Mouse (Mus musculus): ENCODE measurements around the gene Acsm2. TPM values are rescaled to one million over a fixed set of nuclear protein-coding genes. Genes with fewer than 3 reads are reported as not detected.
"Not testable (repeated sequence)": the region's sequence is repeated elsewhere in the genome, so short reads cannot be mapped to it uniquely, and the experiment has no call there.

Acsm2 gene
- polyA plus RNA-seq, 1 experiment = 980 TPM

DNA sequence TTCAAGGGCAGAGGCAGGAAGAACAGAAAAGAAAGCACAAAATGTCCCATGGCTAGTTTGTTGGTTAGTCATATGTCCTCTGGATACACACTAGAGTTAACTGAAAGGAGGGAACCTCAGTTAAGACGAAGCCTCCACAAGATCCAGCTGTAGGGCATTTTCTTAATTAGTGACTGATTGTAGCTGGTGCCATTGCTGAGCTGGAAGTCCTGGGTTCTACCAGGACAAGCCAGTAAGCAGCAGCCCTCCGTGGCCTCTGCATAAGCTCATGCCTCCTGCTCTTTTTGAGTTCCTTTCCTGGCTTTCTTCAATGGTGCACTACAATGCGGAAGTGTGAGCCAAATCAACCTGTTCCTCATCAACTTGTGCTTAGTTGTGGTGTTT lies 6.3 kb downstream of the Acsm2 start:
- peak overlapping the region; percentile 98 for H3K27ac ChIP-seq (ENCODE audit: insufficient read depth, low read depth, low read length)
- 49% methylated on average over 3 of the region's 3 CpGs for WGBS

DNA sequence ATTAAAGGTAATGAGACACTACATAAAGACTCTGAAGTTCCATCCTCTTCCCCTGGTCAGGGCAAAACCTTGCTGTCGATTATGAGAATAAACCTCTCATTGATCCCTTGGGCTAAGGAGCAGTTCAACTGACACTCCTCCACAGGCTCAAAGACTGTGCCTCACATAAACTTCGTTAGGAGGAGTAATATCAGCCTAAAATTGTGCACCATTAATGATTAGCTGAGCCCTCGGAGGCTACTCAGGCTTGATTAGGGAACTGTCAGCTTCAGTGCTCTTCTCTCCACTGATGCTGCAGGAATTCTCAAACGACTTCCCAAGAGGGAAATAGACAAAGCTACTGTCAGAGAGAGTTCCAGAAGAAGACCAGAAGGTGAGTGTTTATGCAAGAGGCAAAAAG lies 7.3 kb downstream of the Acsm2 start:
- no peaks in the 10 kb centered on the region for H3K27me3 ChIP-seq (replicated peaks; ENCODE audit: control insufficient read depth, insufficient read depth, low read length)
- TF ChIP-seq POLR2A (IDR thresholded peaks at IDR 0.05; ENCODE audit: low read depth, low read length) = no peak
- no peak for TF ChIP-seq CTCF (conservative IDR thresholded peaks at IDR 0.05; ENCODE audit: insufficient read depth, insufficient read length, low read depth, low read length)
- peak; percentile 77 for DNase-seq
- peak overlapping the region; percentile 98 for H3K27ac ChIP-seq (ENCODE audit: insufficient read depth, low read depth, low read length)
- peak overlapping the region; percentile 70 for H3K4me3 ChIP-seq (ENCODE audit: insufficient read depth, low read depth, low read length)
- peaks cover 14% of the 10 kb centered on the region; the same call in 1 of the 2 replicates for H3K36me3 ChIP-seq (ENCODE audit: control insufficient read depth, insufficient read depth, low read length)
- 27% methylated on average over 4 of the region's 4 CpGs for WGBS
- peaks cover 23% of the 10 kb centered on the region for H3K4me1 ChIP-seq (ENCODE audit: control insufficient read depth, insufficient read depth, low read length)

More for the DNA sequence above, 6.3 kb downstream of the Acsm2 start:
- DNase-seq = peak; percentile 73
- Histone ChIP-seq H3K36me3 (ENCODE audit: control insufficient read depth, insufficient read depth, low read length) (peaks cover 11% of the 10 kb centered on the region; the same call in 1 of the 2 replicates), H3K4me3 (ENCODE audit: insufficient read depth, low read depth, low read length) (no peak overlapping the region), H3K4me1 (ENCODE audit: control insufficient read depth, insufficient read depth, low read length) (peaks cover 22% of the 10 kb centered on the region), H3K27me3 (replicated peaks; ENCODE audit: control insufficient read depth, insufficient read depth, low read length) (no peaks in the 10 kb centered on the region)
- TF ChIP-seq POLR2A (IDR thresholded peaks at IDR 0.05; ENCODE audit: low read depth, low read length) = peak; percentile 10
- no peak for TF ChIP-seq CTCF (conservative IDR thresholded peaks at IDR 0.05; ENCODE audit: insufficient read depth, insufficient read length, low read depth, low read length)

DNA sequence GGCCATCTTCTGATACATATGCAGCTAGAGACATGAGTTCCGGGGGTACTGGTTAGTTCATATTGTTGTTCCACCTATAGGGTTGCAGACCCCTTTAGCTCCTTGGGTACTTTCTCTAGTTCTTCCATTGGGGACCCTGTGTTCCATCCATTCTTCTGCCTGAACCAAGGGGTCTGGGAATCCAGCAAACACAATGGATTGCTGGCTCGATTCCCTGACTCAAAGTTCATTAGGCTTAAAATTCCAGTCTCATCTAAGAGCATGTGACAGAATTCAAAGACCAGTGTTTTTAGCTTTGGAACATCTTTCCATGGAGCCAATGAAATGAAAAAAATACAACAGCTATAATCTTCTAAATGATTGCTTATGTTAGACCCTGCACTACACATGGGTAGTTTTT lies 8.3 kb downstream of the Acsm2 start:
- peak overlapping the region; percentile 92 for H3K27ac ChIP-seq (ENCODE audit: insufficient read depth, low read depth, low read length)
- H3K27me3 ChIP-seq (replicated peaks; ENCODE audit: control insufficient read depth, insufficient read depth, low read length) = not testable (repeated sequence)
- peaks cover 25% of the 10 kb centered on the region for H3K4me1 ChIP-seq (ENCODE audit: control insufficient read depth, insufficient read depth, low read length)
- WGBS = 61% methylated on average over 2 of the region's 2 CpGs
- peak; percentile 76 for DNase-seq
- H3K36me3 ChIP-seq (ENCODE audit: control insufficient read depth, insufficient read depth, low read length) = peaks cover 16% of the 10 kb centered on the region; the same call in 1 of the 2 replicates
- peak overlapping the region; percentile 79 for H3K4me3 ChIP-seq (ENCODE audit: insufficient read depth, low read depth, low read length)

DNA sequence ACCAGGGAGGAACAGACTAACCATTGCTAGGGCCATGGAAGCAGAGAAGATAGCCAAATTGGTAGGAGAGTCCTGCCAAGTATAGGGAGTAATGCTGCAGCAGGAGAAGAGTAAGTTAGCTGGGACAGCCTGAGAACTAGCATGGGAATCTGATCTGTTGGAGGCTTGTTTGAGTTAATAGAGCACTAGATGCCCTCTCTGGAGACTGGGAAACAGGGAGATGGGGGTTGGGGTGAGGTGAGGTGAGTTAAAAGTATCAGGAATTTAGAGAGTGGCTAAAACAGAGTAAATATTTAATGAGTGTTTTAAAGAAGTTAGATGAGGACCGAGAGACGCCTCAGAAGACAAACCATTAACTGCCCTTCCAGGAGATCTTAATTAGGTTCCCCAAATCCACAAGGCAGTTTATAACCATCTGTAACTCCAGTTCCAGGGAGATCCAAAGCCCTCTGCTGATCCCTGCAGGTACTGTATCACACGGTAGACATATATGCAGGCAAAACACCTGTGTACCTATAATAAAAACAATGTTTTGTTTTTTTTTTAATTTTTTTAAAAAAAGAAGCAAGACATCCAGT lies 40.5 kb downstream of the Acsm2 start:
- TF ChIP-seq CTCF (conservative IDR thresholded peaks at IDR 0.05; ENCODE audit: insufficient read depth, insufficient read length, low read depth, low read length) (no peak), POLR2A (IDR thresholded peaks at IDR 0.05; ENCODE audit: low read depth, low read length) (no peak)
- Histone ChIP-seq H3K4me1 (ENCODE audit: control insufficient read depth, insufficient read depth, low read length) (peaks cover 18% of the 10 kb centered on the region; the same call in 1 of the 2 replicates), H3K36me3 (ENCODE audit: control insufficient read depth, insufficient read depth, low read length) (peaks cover 24% of the 10 kb centered on the region; the same call in 1 of the 2 replicates), H3K27ac (ENCODE audit: insufficient read depth, low read depth, low read length) (peak overlapping the region; percentile 95), H3K27me3 (replicated peaks; ENCODE audit: control insufficient read depth, insufficient read depth, low read length) (no peaks in the 10 kb centered on the region), H3K4me3 (ENCODE audit: insufficient read depth, low read depth, low read length) (no peak overlapping the region)
- 38% methylated on average over 3 of the region's 3 CpGs for WGBS
- DNase-seq = peak; percentile 87

DNA sequence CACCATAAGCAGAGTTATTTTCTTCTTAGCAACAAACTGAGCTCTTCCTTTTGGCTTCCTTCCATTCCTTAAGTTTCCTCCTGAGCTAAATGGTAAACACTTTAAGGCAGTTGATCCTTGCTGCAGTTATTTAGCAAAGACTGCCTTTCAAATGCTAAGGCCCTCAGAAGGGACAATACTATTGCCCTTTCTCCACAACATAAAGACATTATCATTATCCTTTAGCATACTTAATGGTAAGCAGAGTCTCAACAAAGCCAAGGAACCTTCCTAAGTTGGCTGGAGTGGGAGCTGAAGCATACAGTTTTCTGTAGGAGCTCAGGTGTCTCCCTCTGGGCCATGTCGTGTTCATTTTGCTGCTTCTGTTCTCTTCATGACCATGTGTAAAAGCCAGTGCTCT lies 41.2 kb downstream of the Acsm2 start:
- Histone ChIP-seq H3K4me3 (ENCODE audit: insufficient read depth, low read depth, low read length) (no peak overlapping the region), H3K27ac (ENCODE audit: insufficient read depth, low read depth, low read length) (peak overlapping the region; percentile 95), H3K4me1 (ENCODE audit: control insufficient read depth, insufficient read depth, low read length) (peaks cover 18% of the 10 kb centered on the region; the same call in 1 of the 2 replicates), H3K36me3 (ENCODE audit: control insufficient read depth, insufficient read depth, low read length) (peaks cover 24% of the 10 kb centered on the region; the same call in 1 of the 2 replicates), H3K27me3 (replicated peaks; ENCODE audit: control insufficient read depth, insufficient read depth, low read length) (no peaks in the 10 kb centered on the region)
- TF ChIP-seq CTCF (conservative IDR thresholded peaks at IDR 0.05; ENCODE audit: insufficient read depth, insufficient read length, low read depth, low read length) = no peak
- 20% methylated on average over 1 of the region's 1 CpGs for WGBS
- no peak for DNase-seq

DNA sequence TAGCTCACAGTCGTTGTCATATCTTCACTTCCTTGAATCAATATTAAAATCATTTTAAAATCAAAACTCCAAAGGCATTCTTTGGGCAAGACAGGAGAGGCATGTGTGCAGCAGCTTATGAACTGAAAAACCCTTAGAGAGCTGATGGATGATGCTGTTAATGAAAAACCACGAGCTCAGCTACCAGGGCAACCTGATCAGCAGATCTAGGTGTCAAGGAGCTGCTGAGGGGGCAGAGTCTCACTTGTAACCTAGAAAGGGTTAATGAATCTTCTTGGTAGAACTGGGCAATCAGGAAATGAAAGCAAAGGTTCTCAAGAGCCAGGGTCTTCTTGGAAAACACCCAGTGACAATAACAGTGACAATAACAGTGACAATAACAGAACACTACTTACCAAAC lies 42.4 kb downstream of the Acsm2 start:
- WGBS = 27% methylated on average over 2 of the region's 2 CpGs
- peaks cover 18% of the 10 kb centered on the region; the same call in 1 of the 2 replicates for H3K36me3 ChIP-seq (ENCODE audit: control insufficient read depth, insufficient read depth, low read length)
- DNase-seq = peak; percentile 90
- H3K4me3 ChIP-seq (ENCODE audit: insufficient read depth, low read depth, low read length) = no peak overlapping the region
- peak overlapping the region; percentile 98 for H3K27ac ChIP-seq (ENCODE audit: insufficient read depth, low read depth, low read length)
- H3K4me1 ChIP-seq (ENCODE audit: control insufficient read depth, insufficient read depth, low read length) = peaks cover 18% of the 10 kb centered on the region; the same call in 1 of the 2 replicates
- no peaks in the 10 kb centered on the region for H3K27me3 ChIP-seq (replicated peaks; ENCODE audit: control insufficient read depth, insufficient read depth, low read length)
- no peak for TF ChIP-seq POLR2A (IDR thresholded peaks at IDR 0.05; ENCODE audit: low read depth, low read length)
- no peak for TF ChIP-seq CTCF (conservative IDR thresholded peaks at IDR 0.05; ENCODE audit: insufficient read depth, insufficient read length, low read depth, low read length)

DNA sequence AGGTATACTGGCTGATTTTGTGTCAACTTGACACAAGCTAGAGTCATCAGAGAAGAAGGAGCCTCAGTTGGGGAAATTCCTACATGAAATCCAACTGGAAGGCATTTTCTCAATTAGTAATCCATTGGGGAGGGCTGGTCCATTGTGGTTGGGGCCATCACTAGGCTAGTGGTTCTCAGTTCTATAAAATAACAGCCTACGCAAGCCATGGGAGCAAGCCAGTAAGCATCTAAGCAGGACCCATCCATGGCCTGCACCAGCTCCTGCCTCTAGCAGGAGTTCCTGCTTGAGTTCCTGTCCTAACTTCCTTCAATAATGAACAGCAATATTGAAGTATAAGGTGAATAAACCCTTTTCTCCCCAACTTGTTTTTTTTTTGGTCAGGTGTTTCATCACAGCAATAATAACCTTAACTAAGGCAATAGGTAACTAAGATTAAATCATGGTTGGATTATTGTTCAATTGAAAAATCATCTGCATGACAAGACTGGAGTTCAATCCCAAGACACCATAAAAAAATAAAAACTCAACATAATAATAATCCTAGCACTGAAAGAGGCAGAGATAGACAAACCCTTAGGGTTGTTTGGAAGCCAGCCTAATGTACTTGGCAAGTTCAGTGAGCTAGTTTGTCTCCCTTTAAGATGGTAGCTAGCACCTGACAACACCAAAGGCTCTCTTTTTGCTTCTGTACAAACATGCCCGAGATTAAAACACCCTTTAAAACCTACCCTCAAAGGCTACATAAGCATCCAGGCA lies 47.2 kb downstream of the Acsm2 start:
- DNase-seq = peak; percentile 79
- WGBS = 73% methylated on average over 2 of the region's 2 CpGs
- TF ChIP-seq POLR2A (IDR thresholded peaks at IDR 0.05; ENCODE audit: low read depth, low read length) (no peak), CTCF (conservative IDR thresholded peaks at IDR 0.05; ENCODE audit: insufficient read depth, insufficient read length, low read depth, low read length) (no peak)
- no peak overlapping the region for H3K4me3 ChIP-seq (ENCODE audit: insufficient read depth, low read depth, low read length)
- peaks cover 7% of the 10 kb centered on the region; the same call in 1 of the 2 replicates for H3K36me3 ChIP-seq (ENCODE audit: control insufficient read depth, insufficient read depth, low read length)
- H3K4me1 ChIP-seq (ENCODE audit: control insufficient read depth, insufficient read depth, low read length) = peaks cover 24% of the 10 kb centered on the region; the same call in 1 of the 2 replicates
- peak overlapping the region; percentile 99 for H3K27ac ChIP-seq (ENCODE audit: insufficient read depth, low read depth, low read length)
- no peaks in the 10 kb centered on the region for H3K27me3 ChIP-seq (replicated peaks; ENCODE audit: control insufficient read depth, insufficient read depth, low read length)
